Mouse (Mus musculus): ENCODE results near the gene Hyal6. TPM values are rescaled to one million over a fixed set of nuclear protein-coding genes. Genes with fewer than 3 reads are reported as not detected.

Hyal6 gene
- total RNA-seq (2022) = not detected

- DNase-seq (ENCODE audit: low spot score in 2 of 2) = no peak
These were observed at the start of gene Hyal6 for GRCm38 (mm10) chr6:24732945-24733344. Gene Hyal6 (plus strand): TSS chr6:24733245.

GRCm38 (mm10) chr6:24687871-24688270 lies 45.2 kb upstream of the Hyal6 start:
- DNase-seq (ENCODE audit: low spot score in 2 of 2) = no peak

DNA sequence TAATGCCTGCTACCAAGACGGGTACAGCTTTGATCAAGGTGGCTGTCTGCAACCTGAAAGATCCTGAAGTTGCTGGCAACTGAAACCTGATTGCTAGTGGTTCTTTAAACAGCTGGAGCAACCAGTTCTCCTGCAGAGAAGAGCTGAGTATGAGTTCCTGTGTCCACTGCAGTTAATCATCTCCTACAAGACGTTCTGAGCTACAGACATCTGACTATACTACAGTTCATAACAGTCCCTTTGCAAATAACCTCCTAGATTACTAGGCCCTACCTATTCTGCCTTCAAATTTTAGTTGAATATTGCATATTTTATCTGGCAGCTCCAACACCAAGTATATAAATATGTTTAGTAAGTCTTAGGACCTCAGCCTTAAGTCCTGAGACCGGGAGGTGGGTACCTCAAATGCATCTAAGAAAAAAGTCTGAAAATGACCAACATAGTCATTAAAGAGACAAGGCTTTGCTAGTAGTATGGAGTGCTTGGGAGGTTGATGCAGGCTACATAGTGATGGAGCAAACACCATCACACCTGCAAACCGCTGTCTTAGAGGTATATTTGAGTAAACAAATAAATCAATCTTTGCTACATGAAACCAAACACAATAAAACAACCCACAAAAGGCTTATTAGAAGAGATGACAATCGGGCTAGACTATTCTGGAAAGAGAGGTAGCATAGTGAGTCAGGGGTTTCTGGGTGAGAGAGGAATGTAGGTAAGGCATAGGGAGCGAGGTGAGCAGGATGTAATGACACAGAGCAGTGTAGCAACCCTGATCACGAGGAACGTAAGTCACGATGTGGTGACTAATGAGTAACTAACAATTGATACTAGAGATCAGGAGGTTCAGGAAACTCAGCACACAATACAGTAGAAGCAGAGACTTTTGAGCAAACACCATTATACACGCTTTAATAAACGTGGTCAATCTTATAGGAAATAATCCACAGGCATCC lies 38.3 kb upstream of the Hyal6 start:
- DNase-seq (ENCODE audit: low spot score in 2 of 2) = no peak

- no peak for DNase-seq (ENCODE audit: low spot score in 2 of 2)
These were observed 36.9 kb upstream of the Hyal6 start for GRCm38 (mm10) chr6:24696117-24696516.

DNA sequence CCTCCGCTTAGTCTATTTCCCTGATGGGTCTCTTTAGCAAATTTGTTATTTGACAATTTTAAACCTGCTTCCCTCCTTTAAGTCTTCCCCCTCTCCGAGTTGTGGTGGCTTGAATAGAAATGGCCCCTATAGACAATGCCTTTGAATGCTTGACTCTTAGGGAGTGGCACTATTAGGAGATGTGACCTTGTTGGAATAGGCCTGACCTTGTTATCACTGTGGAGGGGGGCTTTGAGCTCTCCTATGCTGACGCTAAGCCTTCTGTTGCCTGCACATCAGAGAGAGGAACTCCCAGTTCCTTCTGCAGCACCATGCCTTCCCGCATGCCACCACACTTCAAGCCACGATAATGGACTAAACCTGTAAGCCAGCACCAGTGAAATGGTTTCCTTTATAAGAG lies 35.8 kb upstream of the Hyal6 start:
- DNase-seq (ENCODE audit: low spot score in 2 of 2) = no peak

- DNase-seq (ENCODE audit: low spot score in 2 of 2) = no peak
These were observed 26.0 kb upstream of the Hyal6 start for GRCm38 (mm10) chr6:24707090-24707489.

DNA sequence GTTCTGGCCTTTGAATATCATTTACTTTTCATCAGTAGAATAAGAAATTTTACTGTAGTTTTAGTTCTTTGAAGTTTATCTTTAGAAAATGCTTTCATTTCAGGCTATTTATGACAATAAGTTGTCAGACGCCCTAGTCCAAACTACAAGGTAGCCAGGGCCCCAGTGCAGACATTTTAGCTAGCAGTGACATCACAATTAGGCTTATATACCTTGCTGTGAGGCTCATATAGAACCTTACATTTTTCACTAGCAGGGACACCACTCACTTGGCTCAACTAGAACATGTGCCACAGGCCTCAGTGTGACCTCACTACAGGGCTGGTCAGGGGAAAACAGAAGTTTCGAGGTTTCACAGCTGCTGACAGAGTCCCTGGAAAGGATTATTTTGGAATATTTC lies 25.5 kb upstream of the Hyal6 start:
- no peak for DNase-seq (ENCODE audit: low spot score in 2 of 2)

DNA sequence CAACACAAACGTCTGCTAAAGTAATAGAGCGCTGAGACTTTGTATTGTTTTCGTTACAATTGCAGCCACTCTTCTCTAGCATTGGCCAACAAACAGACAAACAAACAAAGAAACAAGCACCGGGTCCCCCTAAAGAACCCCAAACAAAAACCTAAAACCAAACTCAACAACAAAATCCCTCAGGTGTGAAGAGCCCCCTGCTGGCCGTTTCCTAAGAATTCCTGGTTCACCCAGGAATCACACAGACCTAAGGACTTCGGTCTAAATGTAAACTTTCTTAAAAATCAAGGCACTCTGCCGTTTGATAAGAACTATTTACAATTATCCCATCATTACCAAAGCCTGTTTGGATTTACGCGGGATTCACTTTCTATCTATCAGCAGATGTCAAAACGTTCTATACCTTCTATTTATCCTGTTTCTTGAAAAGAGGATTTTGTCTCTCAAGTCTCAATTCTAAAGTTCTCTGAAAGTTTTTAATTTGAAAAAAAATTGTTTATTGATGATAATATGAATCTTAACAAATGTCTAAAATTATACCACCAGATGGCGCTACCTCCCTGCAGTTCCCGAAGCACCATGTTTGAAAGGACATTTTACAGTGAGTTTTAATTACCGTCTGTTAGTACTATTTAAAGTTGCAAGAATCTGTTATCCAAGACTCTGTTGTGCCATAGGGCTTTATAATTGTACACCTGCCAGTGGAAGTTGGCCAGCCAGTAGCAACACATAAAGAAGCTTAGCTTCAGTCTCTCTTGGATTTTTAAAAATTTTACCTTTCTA lies 11.5 kb upstream of the Hyal6 start:
- peak; percentile 6 to 16 for DNase-seq (ENCODE audit: low spot score in 2 of 2)

DNA sequence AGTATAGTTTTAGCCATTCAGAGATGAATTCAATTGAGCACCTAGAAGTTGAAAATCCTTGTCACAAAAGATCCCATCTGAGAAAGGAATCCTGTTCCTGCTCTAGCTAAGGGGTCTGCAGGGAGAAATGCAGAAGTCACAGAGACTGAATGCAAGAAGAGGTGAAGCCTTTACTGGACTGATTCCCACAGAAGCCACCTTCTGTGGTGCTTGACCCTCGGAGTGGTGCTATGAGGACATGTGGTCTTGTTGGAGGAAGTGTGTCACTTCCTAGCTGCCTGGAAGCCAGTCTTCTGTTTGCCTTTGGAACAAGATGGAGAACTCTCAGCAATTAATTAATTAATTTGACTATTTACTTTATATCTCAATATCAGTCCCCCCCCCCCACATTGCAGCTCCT lies 4.9 kb upstream of the Hyal6 start:
- no peak for DNase-seq (ENCODE audit: low spot score in 2 of 2)

GRCm38 (mm10) chr6:24734565-24734964 lies 1.5 kb downstream of the Hyal6 start:
- DNase-seq (ENCODE audit: low spot score in 2 of 2) = no peak

DNA sequence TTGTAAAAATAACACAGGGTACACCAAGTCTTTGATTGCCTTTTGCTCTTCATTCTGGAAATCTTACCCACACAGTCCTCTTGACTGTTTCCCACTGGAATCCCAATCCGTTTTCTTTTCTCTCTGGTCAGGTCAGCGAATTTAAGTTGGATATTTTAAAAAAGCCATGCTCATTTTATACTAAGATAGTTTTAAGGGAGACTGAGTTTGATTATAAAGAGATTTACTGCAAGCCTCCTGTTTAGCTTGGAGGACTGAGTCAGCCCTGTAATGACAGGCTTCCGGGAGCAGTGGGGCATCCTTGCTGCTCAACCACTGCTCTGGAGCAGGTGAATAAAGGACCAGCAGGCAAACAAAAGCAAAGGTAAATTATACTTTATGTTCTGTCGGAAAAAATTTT lies 15.0 kb downstream of the Hyal6 start, which contains the start of gene Hyal4:
Hyal4 (plus strand) TSS at position 301 of the 400 bp plus-strand sequence.
- DNase-seq (ENCODE audit: low spot score in 2 of 2) = no peak

DNA sequence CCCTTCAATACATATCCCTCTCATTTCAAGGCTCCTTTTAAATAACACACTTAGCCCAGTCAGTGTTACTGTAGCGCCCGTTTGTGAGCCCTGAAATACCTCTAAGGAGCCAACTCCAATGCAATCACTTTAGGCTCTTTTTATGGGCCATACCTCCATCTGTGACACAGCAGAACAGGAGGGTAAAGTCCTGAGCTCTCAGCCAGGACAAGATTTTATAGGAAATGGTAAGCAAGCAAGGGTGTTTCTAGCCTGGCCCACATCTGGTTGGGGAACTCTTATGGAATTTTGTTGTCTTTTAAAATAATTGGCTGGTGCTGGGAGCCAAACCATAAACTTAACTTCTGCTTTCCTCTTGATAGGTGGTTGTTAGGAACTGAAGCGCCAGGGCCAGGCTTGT lies 26.2 kb downstream of the Hyal6 start:
- no peak for DNase-seq (ENCODE audit: low spot score in 2 of 2)

- no peak for DNase-seq (ENCODE audit: low spot score in 2 of 2)
These were observed 33.2 kb downstream of the Hyal6 start for GRCm38 (mm10) chr6:24766261-24766660.

DNA sequence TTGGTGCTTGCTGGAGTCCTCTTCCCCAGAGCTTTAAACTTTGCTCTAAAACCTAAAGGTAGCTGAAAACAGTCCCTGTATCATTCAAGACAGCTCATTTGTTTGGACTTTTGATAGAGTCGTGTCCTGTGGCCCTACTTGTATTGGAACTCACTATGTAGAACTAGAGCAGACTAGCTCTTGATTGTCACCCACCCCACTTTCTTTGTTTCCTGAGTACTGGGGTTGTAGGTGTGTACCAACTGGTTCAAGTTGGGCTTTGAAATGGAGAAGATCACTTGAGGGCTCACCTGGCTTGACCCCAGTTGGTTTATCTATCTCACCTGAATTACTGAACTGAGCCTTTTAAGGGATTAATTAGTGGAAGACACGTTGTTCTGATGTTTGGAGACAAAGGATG lies 46.1 kb downstream of the Hyal6 start:
- DNase-seq (ENCODE audit: low spot score in 2 of 2) = no peak

GRCm38 (mm10) chr6:24790888-24791287 lies 57.8 kb downstream of the Hyal6 start, which contains the start of gene Spam1:
Gene Spam1 (plus strand): TSS chr6:24791188.
- DNase-seq (ENCODE audit: low spot score in 2 of 2) = no peak

Other genes starting within 250 kb of the Hyal6 start
- gene Iqub, start 218.2 kb upstream of the Hyal6 start, total RNA-seq (2022) = 1 to 10 TPM; 2.5 to 3.0 (median 2.8) TPM
- 100 to 1,000 TPM; 252 to 307 (median 286) TPM for gene Ndufa5, start 205.2 kb upstream of the Hyal6 start, total RNA-seq (2022)
- not detected for gene Asb15, start 205.1 kb upstream of the Hyal6 start, total RNA-seq (2022)
- gene Lmod2, start 135.5 kb upstream of the Hyal6 start, total RNA-seq (2022) = under 1 TPM in 2 of 4 experiments, not detected in 2; 0.37 to 0.42 TPM
- gene Wasl, start 68.2 kb upstream of the Hyal6 start, total RNA-seq (2022) = 100 to 1,000 TPM in 2 of 4 experiments, 10 to 100 TPM in 2; 93.6 to 105 (median 97.3) TPM
- not detected for gene Hyal4, start 15.1 kb downstream of the Hyal6 start, total RNA-seq (2022)
- not detected for gene Spam1, start 57.9 kb downstream of the Hyal6 start, total RNA-seq (2022)
- gene Hyal5, start 124.8 kb downstream of the Hyal6 start, total RNA-seq (2022) = not detected
- 10 to 100 TPM; 42.9 to 51.4 (median 47.8) TPM for gene Tmem229a, start 223.1 kb downstream of the Hyal6 start, total RNA-seq (2022)

All from left cerebral cortex, adult 8-10 months (tissue).